Mouse (Mus musculus) bone marrow macrophage, adult 2 months (primary cell): ENCODE results near the gene Slc38a3.

Source experiments
- CTCF ChIP-seq: IDR thresholded peaks from 2 replicates; pipeline ENCODE4 v1.5.1; 2012; ENCODE audit warnings: low read depth, mild to moderate bottlenecking, low read length, moderate library complexity
- POLR2A ChIP-seq: IDR thresholded peaks from 2 replicates; pipeline ENCODE4 v1.6.1; 2012; ENCODE audit warnings: mild to moderate bottlenecking, low read depth, low read length, borderline replicate concordance

- TF ChIP-seq CTCF (no peak), POLR2A (no peak)
Observed at GRCm38 (mm10) chr9:107668916-107669315, 414 bp downstream of the Slc38a3 start.
